Mouse (Mus musculus): ENCODE data around the gene Cxcl15.
A peak's percentile ranks its signal among the peaks of the same experiment; 100 is the strongest.

Cxcl15 gene

GRCm38 (mm10) chr5:90794195-90794625 is at the start of gene Cxcl15:
Cxcl15 (plus strand) TSS chr5:90794534.
- no peak for DNase-seq

GRCm38 (mm10) chr5:90753934-90754333 is 40.4 kb upstream of the Cxcl15 start:
- no peak for DNase-seq

GRCm38 (mm10) chr5:90758020-90758605 is 36.2 kb upstream of the Cxcl15 start:
- no peak for DNase-seq

DNA sequence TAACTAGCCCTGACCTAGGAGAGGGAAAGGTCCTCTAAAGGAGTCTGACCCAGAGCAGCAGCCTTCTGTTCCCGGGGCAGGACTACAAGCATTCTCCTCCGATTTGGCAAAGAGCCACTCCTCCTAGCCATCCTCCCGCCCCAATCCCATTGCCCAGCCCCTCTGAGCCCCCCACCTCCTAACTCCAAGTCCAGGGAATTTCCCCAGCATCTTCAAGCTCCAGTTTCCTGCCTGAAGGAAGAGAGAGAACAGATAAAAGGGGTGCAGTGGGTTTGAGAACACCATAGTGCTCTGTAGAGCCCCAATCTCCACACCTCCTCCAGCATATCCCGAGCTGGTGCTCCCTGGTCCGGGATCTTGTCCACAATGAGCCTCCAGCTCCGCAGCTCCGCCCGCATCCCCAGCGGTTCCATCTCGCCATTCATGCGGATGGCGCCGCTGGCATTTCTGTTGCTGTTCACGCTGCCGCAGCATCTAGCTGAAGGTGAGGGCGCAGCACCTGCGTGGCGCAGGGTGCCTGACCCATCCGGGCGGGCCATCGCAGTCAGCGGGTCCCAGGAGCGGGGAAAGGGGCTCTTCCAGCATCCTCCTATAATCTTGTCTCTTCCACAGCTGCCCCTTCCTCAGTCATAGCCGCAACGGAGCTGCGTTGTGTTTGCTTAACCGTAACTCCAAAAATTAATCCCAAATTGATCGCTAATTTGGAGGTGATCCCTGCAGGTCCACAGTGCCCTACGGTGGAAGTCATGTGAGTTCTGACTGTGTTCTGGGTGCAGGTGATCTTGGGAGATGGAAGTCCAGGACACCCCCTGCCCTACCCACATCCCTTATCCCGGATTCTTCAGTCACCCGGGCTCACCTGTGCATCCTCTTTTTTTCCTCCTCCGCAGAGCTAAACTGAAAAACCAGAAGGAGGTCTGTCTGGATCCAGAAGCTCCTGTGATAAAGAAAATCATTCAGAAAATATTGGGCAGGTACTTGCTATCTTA is 35.0 kb upstream of the Cxcl15 start, which contains the start of gene Cxcl5:
Gene Cxcl5, plus strand, starts transcription at position 284 of the 989 bp plus-strand sequence.
- DNase-seq: peak; percentile 39 to 42

DNA sequence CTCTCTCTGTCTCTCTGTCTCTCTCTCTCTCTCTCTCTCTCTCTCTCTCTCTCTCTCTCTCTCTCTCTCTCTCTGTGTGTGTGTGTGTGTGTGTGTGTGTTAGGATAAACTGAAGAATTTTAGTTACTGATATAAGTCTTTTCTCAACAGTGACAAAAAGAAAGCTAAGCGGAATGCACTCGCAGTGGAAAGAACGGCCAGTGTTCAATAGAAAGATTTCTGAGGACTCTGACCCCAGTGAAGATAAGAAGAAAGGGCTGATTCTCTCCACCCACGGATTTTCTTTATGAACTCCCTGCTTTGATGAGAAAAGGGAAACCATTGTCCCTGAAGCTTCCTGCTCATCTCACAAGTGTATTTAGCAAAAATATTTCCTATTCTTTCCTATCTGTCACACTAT is 34.0 kb upstream of the Cxcl15 start:
- DNase-seq: no peak

DNA sequence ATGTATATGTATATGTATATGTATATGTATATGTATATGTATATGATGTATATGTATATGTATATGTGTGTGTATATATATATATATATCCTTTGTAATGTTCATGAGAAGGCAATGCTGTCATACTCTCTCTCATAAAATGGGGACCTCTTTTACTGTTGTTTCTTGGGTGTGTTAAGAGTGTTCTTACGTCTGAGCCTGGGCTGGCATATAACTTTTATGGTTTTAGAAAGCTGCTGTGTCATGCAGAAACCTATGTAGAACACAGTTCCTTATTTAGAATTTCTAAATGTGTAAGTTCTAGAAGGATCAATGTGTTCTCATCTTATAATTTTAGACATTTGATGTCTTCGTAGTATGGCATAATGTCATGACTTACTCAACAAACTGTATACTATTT is 33.5 kb upstream of the Cxcl15 start:
- DNase-seq: no peak

DNA sequence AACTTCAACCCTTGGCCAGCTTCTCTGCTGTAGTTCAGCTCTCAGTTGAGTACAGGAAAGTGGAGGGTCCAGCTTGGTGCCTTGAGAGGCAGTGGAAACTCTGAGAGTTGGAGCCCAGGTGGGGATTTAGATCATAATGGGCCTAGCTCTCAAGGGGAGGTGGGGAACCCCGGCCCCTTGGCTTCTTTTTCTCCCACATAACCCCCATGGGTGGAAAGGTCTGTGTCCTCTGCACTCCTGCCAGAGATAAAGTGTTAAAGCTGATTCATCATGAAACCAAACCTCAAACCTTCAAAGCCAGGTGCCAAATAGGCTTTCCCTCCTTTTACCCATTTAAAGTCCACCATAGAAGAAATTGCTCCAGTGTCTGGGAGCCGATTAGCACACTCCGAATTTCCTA is 32.5 kb upstream of the Cxcl15 start:
- DNase-seq: no peak

DNA sequence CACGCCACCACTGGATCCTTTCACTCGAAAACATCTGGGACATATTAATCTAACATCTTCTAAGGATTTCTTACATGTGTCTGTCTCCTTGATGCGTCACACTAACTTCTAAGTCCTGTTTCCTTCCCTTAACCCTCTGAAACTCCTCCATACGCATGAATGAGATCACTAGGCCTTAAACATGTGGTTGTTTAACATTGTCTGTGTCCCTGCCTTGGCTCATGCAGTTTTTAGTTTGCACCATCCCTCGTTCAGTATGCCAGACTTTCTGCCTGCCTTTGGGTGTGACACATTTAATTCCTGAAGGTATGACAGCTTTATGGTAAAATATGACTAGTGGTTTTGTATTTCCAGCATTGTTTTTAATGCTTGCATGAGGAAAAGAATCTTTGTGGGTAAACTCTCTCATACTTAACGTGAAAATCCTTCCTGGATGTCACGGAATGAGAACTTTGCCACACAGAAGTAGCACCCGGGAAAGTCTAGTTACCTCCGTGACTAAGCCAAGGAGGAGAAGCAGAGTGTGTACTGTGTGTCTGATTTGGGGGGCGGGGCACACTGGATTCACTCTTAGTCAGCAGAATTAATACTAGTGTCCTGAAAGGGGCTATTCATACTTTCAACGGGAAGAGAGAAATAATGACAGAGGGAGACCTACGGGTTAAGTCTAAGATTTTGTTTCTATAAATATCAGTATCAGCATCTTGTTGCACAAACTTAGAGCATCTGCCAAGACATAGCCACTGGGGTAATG is 30.2 kb upstream of the Cxcl15 start:
- no peak for DNase-seq

- no peak for DNase-seq
Measured at GRCm38 (mm10) chr5:90765821-90766606, 28.3 kb upstream of the Cxcl15 start.

GRCm38 (mm10) chr5:90768218-90768617 is 26.1 kb upstream of the Cxcl15 start, which contains the start of gene Ppbp:
Ppbp (plus strand) TSS chr5:90768518.
- DNase-seq: no peak

GRCm38 (mm10) chr5:90771369-90771768 is 23.0 kb upstream of the Cxcl15 start:
- DNase-seq: no peak

DNA sequence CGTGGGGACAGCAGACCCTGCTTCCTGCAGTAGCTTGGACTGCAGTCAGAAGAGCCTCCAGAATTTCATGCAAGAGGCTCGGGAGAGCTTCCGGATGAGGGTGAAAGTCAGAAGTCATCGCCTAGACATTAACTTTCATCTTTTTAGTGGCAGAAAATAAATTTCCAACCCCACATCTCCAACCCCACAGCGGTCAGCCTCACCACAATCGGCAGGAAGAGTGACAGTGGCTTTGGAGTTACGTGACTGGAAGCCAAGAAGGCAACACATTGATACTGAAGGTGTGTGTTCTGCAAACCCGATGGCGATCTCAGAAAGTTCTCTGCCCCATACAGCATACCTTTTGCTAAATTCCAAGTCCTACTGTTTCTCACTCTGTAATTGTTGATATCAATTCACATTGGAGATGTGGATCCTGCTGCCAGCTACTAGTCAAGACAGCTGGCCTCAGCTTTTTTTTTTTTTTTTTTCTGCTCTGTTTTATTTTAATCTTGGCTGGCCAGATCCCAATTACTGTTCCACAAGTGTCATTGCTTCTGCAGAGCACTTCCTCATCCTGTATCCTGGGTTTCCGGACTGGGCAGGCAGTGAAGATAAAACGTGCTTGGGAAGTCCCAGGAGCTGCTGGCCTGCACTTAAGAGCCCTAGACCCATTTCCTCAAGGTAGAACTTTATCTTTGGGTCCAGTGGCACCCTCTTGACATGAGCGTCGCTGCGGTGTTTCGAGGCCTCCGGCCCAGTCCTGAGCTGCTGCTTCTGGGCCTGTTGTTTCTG is 22.3 kb upstream of the Cxcl15 start, which contains the start of gene Pf4:
Gene Pf4, plus strand, starts transcription at position 556 of the 774 bp plus-strand sequence.
- no peak for DNase-seq

DNA sequence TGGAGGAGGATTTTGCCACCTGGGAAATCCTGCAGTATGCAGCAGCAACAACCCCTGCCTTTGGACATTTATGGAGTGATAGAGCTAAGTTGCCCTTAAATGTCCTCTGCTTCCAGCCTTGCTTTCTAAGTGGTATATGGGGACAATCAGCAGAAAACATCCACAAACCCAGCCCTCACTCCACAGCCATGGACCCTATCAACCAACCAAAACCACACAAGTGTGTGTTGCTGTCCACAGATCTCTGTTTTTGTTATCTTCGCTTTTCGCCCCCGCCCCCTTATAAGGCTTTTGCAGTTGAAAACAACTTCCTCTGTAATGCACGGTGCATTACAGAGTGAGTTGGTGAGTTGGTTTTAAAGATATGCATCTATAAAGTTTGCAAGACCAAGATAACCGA is 18.8 kb upstream of the Cxcl15 start:
- DNase-seq: no peak

- no peak for DNase-seq
Measured at GRCm38 (mm10) chr5:90777621-90778020, 16.7 kb upstream of the Cxcl15 start.

DNA sequence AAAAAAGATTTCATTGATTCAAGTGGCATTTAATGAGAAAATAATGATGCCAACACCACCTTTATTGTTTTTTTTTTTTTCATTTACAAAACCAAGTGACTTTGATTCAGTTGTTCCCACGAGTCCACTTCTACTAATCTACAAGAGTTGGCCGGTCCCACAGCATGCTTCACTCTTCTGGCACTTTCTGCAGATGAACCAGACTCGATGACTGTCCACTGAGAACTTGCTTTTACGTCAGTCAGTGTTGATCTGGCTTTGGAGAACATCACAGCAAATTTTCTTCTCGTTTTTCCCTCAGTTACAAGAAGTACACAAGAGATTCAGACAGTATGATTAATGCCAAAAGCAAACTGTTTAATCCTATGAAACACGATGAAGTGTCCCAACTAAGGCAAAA is 15.5 kb upstream of the Cxcl15 start:
- DNase-seq: no peak

GRCm38 (mm10) chr5:90783697-90784096 is 10.6 kb upstream of the Cxcl15 start:
- DNase-seq: no peak

- DNase-seq: peak; percentile 57 to 59
Measured at GRCm38 (mm10) chr5:90785659-90786588, 8.4 kb upstream of the Cxcl15 start, which contains the start of gene Cxcl3. Cxcl3 (plus strand) TSS chr5:90786103.

GRCm38 (mm10) chr5:90788114-90788513 is 6.2 kb upstream of the Cxcl15 start:
- no peak for DNase-seq

DNA sequence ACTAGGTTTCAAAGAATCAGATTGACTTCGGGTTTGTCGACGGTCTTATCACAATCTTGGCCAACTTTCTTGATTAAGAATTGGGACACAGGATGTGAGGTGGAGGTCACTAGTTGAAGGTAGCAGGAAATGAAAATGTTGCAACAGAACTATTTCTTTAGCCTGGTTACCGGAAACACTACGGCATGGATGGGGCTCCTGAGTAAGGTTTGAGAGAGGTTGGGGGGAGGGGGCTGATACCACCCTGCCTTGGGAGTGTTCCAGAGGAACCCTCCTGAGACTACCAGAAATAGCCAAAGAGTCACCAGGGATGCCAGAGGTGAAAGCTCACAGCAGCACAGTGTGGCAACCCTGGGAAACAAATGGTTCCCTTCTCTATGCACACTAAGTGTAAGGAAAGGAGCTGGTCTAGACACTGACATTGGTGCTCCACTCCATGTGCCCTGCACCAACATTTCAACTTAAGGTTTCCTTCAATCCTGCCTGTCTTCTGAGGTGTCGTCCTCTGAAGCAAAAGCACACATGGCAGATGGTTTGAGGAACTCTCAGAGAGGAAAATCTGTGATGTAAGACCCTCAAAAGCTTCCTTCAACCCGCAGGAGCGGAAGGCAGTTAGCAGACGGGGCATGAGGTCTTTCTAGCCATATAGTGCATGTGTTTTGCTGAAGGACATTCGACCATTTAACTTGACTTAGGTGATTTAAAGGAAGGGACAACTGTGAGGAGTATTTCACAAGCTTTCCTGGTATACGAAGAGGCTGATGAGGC is 4.8 kb upstream of the Cxcl15 start:
- no peak for DNase-seq
